Mouse (Mus musculus) left cerebral cortex, postnatal 36 days (tissue): ENCODE measurements around the gene Camsap1. TPM values are rescaled to one million over a fixed set of nuclear protein-coding genes. Genes with fewer than 3 reads are reported as not detected.

Experiments
- DNase-seq, 2 experiments: peaks; one replicate each; pipeline ENCODE4 v3.0.0; 2021 to 2022; ENCODE audit warnings: low spot score in 2 of 2, mixed read lengths in 1 of 2
- intact Hi-C: fragments of 180-260 bp; cut with DNase I; formaldehyde crosslinking; loops from one replicate; pipeline ENCODE4 v1.15.1; 2025
- total RNA-seq, 2 experiments: library from RNA; stranded (reverse); gene quantifications; 2 replicates each; pipeline ENCODE4 v1.2.3; 2021

Gene Camsap1
- total RNA-seq, 2 experiments from 2014 or later, result 154 to 163 TPM

GRCm38 (mm10) chr2:25986601-25987000 is 3.5 kb upstream of the Camsap1 start:
- intact Hi-C loops, result no loop called here
- no peak for DNase-seq

- intact Hi-C loops, result loop anchor here (2.0 to 5.0 kb wide), 3 partner anchors 38 to 120 kb away; partner anchors contain the start of genes Kcnt1 and Ubac1
These were observed 523 bp downstream of the Camsap1 start for GRCm38 (mm10) chr2:25982426-25983091.

GRCm38 (mm10) chr2:25982052-25982425 is 1.0 kb downstream of the Camsap1 start:
- intact Hi-C loops, result loop anchor here (2.0 to 5.0 kb wide), 3 partner anchors 39 to 119 kb away; partner anchors contain the start of genes Kcnt1 and Ubac1
- peak in 1 of 2 experiments; percentile 36 for DNase-seq

More at GRCm38 (mm10) chr2:25982426-25983091, 523 bp downstream of the Camsap1 start:
- DNase-seq, result peak in 1 of 2 experiments; percentile 55

GRCm38 (mm10) chr2:25978997-25979396 is 4.1 kb downstream of the Camsap1 start:
- DNase-seq, result no peak
- intact Hi-C loops, result no loop called here

GRCm38 (mm10) chr2:25977587-25978239 is 5.4 kb downstream of the Camsap1 start:
- intact Hi-C loops, result no loop called here

GRCm38 (mm10) chr2:25975141-25975770 is 7.8 kb downstream of the Camsap1 start:
- intact Hi-C loops, result no loop called here
- no peak for DNase-seq

More at GRCm38 (mm10) chr2:25977587-25978239, 5.4 kb downstream of the Camsap1 start:
- DNase-seq, result no peak

GRCm38 (mm10) chr2:25970426-25970825 is 12.7 kb downstream of the Camsap1 start:
- DNase-seq, result peak in 1 of 2 experiments; percentile 30
- intact Hi-C loops, result no loop called here

GRCm38 (mm10) chr2:25969319-25969718 is 13.8 kb downstream of the Camsap1 start:
- no peak for DNase-seq
- intact Hi-C loops, result no loop called here

- DNase-seq, result no peak
- intact Hi-C loops, result no loop called here
These were observed 33.8 kb downstream of the Camsap1 start for GRCm38 (mm10) chr2:25949291-25949690.

- no peak for DNase-seq
- intact Hi-C loops, result no loop called here
These were observed 35.1 kb downstream of the Camsap1 start for GRCm38 (mm10) chr2:25947950-25948349.

GRCm38 (mm10) chr2:25943822-25944221 is 39.3 kb downstream of the Camsap1 start:
- intact Hi-C loops, result loop anchor here (5.0 kb wide), 1 partner anchor 38 kb away; the partner anchor contains the start of gene Camsap1
- DNase-seq, result no peak

GRCm38 (mm10) chr2:25940503-25940902 is 42.6 kb downstream of the Camsap1 start:
- intact Hi-C loops, result loop anchor here (5.0 kb wide), 1 partner anchor 42 kb away; the partner anchor contains the start of gene Camsap1
- DNase-seq, result no peak

- no peak for DNase-seq
- intact Hi-C loops, result no loop called here
These were observed 51.7 kb downstream of the Camsap1 start for GRCm38 (mm10) chr2:25931249-25931859.

- no peak for DNase-seq
- intact Hi-C loops, result no loop called here
These were observed 55.3 kb downstream of the Camsap1 start for GRCm38 (mm10) chr2:25927821-25928220.

GRCm38 (mm10) chr2:25924934-25925333 is 58.1 kb downstream of the Camsap1 start:
- no peak for DNase-seq
- intact Hi-C loops, result no loop called here

- no peak for DNase-seq
- intact Hi-C loops, result no loop called here
These were observed 59.3 kb downstream of the Camsap1 start for GRCm38 (mm10) chr2:25923799-25924198.

- intact Hi-C loops, result no loop called here
These were observed 63.1 kb downstream of the Camsap1 start for GRCm38 (mm10) chr2:25919972-25920371.

GRCm38 (mm10) chr2:25918408-25918807 is 64.7 kb downstream of the Camsap1 start:
- DNase-seq, result no peak
- intact Hi-C loops, result no loop called here

More at GRCm38 (mm10) chr2:25919972-25920371, 63.1 kb downstream of the Camsap1 start:
- no peak for DNase-seq

- intact Hi-C loops, result loop anchor here (5.0 kb wide), 1 partner anchor 78 kb away; no protein-coding TSS in a partner anchor
- no peak for DNase-seq
These were observed 68.3 kb downstream of the Camsap1 start for GRCm38 (mm10) chr2:25914821-25915220.

- DNase-seq, result no peak
- intact Hi-C loops, result loop anchor here (5.0 kb wide), 1 partner anchor 77 kb away; no protein-coding TSS in a partner anchor
These were observed 68.9 kb downstream of the Camsap1 start for GRCm38 (mm10) chr2:25914201-25914600.
